Mouse (Mus musculus) limb, embryonic 11.5 days (tissue): ENCODE data around the gene Esp15. TPM values are rescaled to one million over a fixed set of nuclear protein-coding genes. Genes with fewer than 3 reads are reported as not detected.
"Not testable (repeated sequence)": the region's sequence is repeated elsewhere in the genome, so short reads cannot be mapped to it uniquely, and the experiment has no call there.

Source experiments
- ATAC-seq: fragments of 200-750 bp; cut with Nextera tagmentation; 2 replicates; pipeline ENCODE4 v1.8.0; 2017; ENCODE audit warnings: low read depth; ENCODE audit not compliant: insufficient number of reproducible peaks, low FRiP score, low TSS enrichment
- DNase-seq: peaks from one replicate; pipeline ENCODE4 v3.0.0-alpha.2; 2015; ENCODE audit warnings: low spot score
- H3K27ac ChIP-seq: fragments of 300-500 bp; sonication (generic); replicated peaks from 2 replicates; pipeline ENCODE4 v1.5.1; 2014; ENCODE audit warnings: low read depth, mild to moderate bottlenecking, low read length
- H3K27me3 ChIP-seq: fragments of 300-500 bp; sonication (generic); 2 replicates; pipeline ENCODE4 v1.6.1; 2014; ENCODE audit warnings: mild to moderate bottlenecking, low read length, mixed read lengths; ENCODE audit not compliant: control insufficient read depth, insufficient read depth
- H3K36me3 ChIP-seq: fragments of 300-500 bp; sonication (generic); 2 replicates; pipeline ENCODE4 v1.6.1; 2014; ENCODE audit warnings: mild to moderate bottlenecking, low read length, moderate library complexity, mixed read lengths; ENCODE audit not compliant: control insufficient read depth, insufficient read depth
- H3K4me1 ChIP-seq: fragments of 300-500 bp; sonication (generic); 2 replicates; pipeline ENCODE4 v1.6.1; 2014; ENCODE audit warnings: low read length, mixed read lengths; ENCODE audit not compliant: control insufficient read depth, insufficient read depth
- H3K4me2 ChIP-seq: fragments of 300-500 bp; sonication (generic); 2 replicates; pipeline ENCODE4 v1.6.1; 2014; ENCODE audit warnings: low read depth, mild to moderate bottlenecking, moderate library complexity; ENCODE audit not compliant: severe bottlenecking
- H3K4me3 ChIP-seq: fragments of 300-500 bp; sonication (generic); 2 replicates; pipeline ENCODE4 v1.5.1; 2014; ENCODE audit warnings: low read depth, low read length
- H3K9ac ChIP-seq: fragments of 300-500 bp; sonication (generic); 2 replicates; pipeline ENCODE4 v1.6.1; 2014; ENCODE audit warnings: mild to moderate bottlenecking, low read length
- H3K9me3 ChIP-seq: fragments of 300-500 bp; sonication (generic); 2 replicates; pipeline ENCODE4 v1.6.1; 2016; ENCODE audit warnings: low read length; ENCODE audit not compliant: control insufficient read depth
- WGBS: fragments of 180-500 bp; shearing (Covaris S2); extraction: QIAGEN DNeasy Blood & Tissue Kit; methylation state at CpG from one replicate; pipeline ENCODE4 v1.1.7; 2014; 5-methylcytosine and 5-hydroxymethylcytosine counted together
- polyA plus RNA-seq: library from polyadenylated mRNA; unstranded; fragments of >200 nt; fragmentation: Nextera tagmentation; extraction: Ambion mirVana; gene quantifications from 2 replicates; pipeline ENCODE4 v1.2.1, GENCODE M21; 2014

The Esp15 gene
- polyA plus RNA-seq = not detected in 2 replicates

GRCm38 (mm10) chr17:39640654-39641053 is at the start of gene Esp15:
TSS of gene Esp15 (plus strand) at chr17:39640954.
- H3K36me3 ChIP-seq, ATAC-seq, H3K27ac ChIP-seq, H3K4me2 ChIP-seq, H3K9me3 ChIP-seq, DNase-seq, H3K4me3 ChIP-seq, H3K27me3 ChIP-seq, H3K9ac ChIP-seq, H3K4me1 ChIP-seq: not testable (repeated sequence)
- WGBS = 81% methylated on average over 6 of the region's 6 CpGs

GRCm38 (mm10) chr17:39591550-39591949 is 49.2 kb upstream of the Esp15 start:
- H3K4me1 ChIP-seq = no peaks in the 10 kb centered on the region
- ATAC-seq (no peak), DNase-seq (no peak)
- H3K4me3 ChIP-seq = no peak overlapping the region
- H3K36me3 ChIP-seq = no peaks in the 10 kb centered on the region
- H3K9ac ChIP-seq = no peak overlapping the region
- no peak overlapping the region for H3K4me2 ChIP-seq
- no peaks in the 10 kb centered on the region; the same call in 1 of the 2 replicates for H3K9me3 ChIP-seq
- H3K27ac ChIP-seq = no peak overlapping the region
- 53% methylated on average over 1 of the region's 1 CpGs for WGBS
- no peaks in the 10 kb centered on the region for H3K27me3 ChIP-seq

Other genes starting within 250 kb of the Esp15 start
- not detected in 2 replicates for gene Esp18, start 234.6 kb upstream of the Esp15 start, polyA plus RNA-seq
- gene Esp16, start 104.8 kb upstream of the Esp15 start, polyA plus RNA-seq = not detected in 2 replicates